8 mouse cellular contexts compared by ENCODE assay signal in genomic region chr5:121627871-121628270, GRCm38 (mm10). TPM values are rescaled to one million over a fixed set of nuclear protein-coding genes. Genes with fewer than 3 reads are reported as not detected.
DNase-seq lines count a peak whose midpoint lies in the region; ATAC-seq and TF ChIP-seq lines count a peak whose summit lies in the region.

No protein-coding gene starts in this region.

- no peak for TF ChIP-seq CTCF in thymus, adult 2 months (IDR thresholded peaks at IDR 0.05; ENCODE audit: borderline replicate concordance, control insufficient read depth, extremely low read depth, insufficient read depth, low read length, poor library complexity)

- TF ChIP-seq POLR2A in thymus, adult 2 months (IDR thresholded peaks at IDR 0.05; ENCODE audit: control insufficient read depth, extremely low read depth, insufficient read depth, low read length, poor library complexity) = no peak

- ATAC-seq in hindbrain, embryonic 11.5 days (ENCODE audit: low FRiP score) = no peak
- ATAC-seq in hindbrain, embryonic 12.5 days (ENCODE audit: low FRiP score) = no peak
- no peak for ATAC-seq in neural tube, embryonic 11.5 days (ENCODE audit: insufficient read depth, low FRiP score, low TSS enrichment)

- DNase-seq in hindbrain, embryonic 11.5 days (ENCODE audit: low spot score) = peak; percentile 79
- peak; percentile 43 for DNase-seq in WW6 (ENCODE audit: low read depth, low spot score)
- peak; percentile 58 to 73 for DNase-seq in cerebellum, postnatal 4 days (ENCODE audit: low spot score in 2 of 2)
- DNase-seq in heart, postnatal 14 days = peak; percentile 77 to 86
- peak; percentile 51 to 66 for DNase-seq in left cerebral cortex, postnatal 25 days (ENCODE audit: low spot score in 2 of 2)
- peak; percentile 74 for DNase-seq in neural tube, embryonic 11.5 days (ENCODE audit: low spot score)
- DNase-seq in thymus, adult 2 months = peak; percentile 79

- no peaks in the 10 kb centered on the region for H3K27me3 ChIP-seq in hindbrain, embryonic 11.5 days (ENCODE audit: control insufficient read depth, insufficient read depth, low read length)
- no peaks in the 10 kb centered on the region for H3K27me3 ChIP-seq in hindbrain, embryonic 12.5 days
- H3K27me3 ChIP-seq in neural tube, embryonic 11.5 days (ENCODE audit: control insufficient read depth, insufficient read depth, low read length) = no peaks in the 10 kb centered on the region
- no peaks in the 10 kb centered on the region for H3K27me3 ChIP-seq in thymus, adult 2 months (ENCODE audit: control insufficient read depth, insufficient read depth, low read length)

- no peak overlapping the region for H3K4me2 ChIP-seq in hindbrain, embryonic 11.5 days (replicated peaks; ENCODE audit: low read depth, low read length)
- no peak overlapping the region for H3K4me2 ChIP-seq in hindbrain, embryonic 12.5 days (replicated peaks)
- H3K4me2 ChIP-seq in neural tube, embryonic 11.5 days (ENCODE audit: low read depth) = no peak overlapping the region

- no peak overlapping the region for H3K9ac ChIP-seq in hindbrain, embryonic 11.5 days (ENCODE audit: low read depth, low read length)
- H3K9ac ChIP-seq in hindbrain, embryonic 12.5 days = no peak overlapping the region
- H3K9ac ChIP-seq in neural tube, embryonic 11.5 days (ENCODE audit: low read length) = no peak overlapping the region

- no peaks in the 10 kb centered on the region for H3K36me3 ChIP-seq in hindbrain, embryonic 11.5 days (ENCODE audit: control insufficient read depth, insufficient read depth, low read length)
- no peaks in the 10 kb centered on the region for H3K36me3 ChIP-seq in hindbrain, embryonic 12.5 days
- H3K36me3 ChIP-seq in neural tube, embryonic 11.5 days (ENCODE audit: control insufficient read depth, insufficient read depth, low read length) = no peaks in the 10 kb centered on the region
- no peaks in the 10 kb centered on the region for H3K36me3 ChIP-seq in thymus, adult 2 months (ENCODE audit: control insufficient read depth, insufficient read depth, low read length)

- intact Hi-C loops in heart, postnatal 14 days (cut with DNase I) = no loop called here
- intact Hi-C loops in left cerebral cortex, postnatal 25 days (cut with DNase I) = no loop called here

- no peaks in the 10 kb centered on the region for H3K9me3 ChIP-seq in hindbrain, embryonic 11.5 days (ENCODE audit: control insufficient read depth, low read length)
- H3K9me3 ChIP-seq in hindbrain, embryonic 12.5 days (replicated peaks) = no peaks in the 10 kb centered on the region
- no peaks in the 10 kb centered on the region for H3K9me3 ChIP-seq in neural tube, embryonic 11.5 days (ENCODE audit: control insufficient read depth, low read length)

- no peaks in the 10 kb centered on the region for H3K4me1 ChIP-seq in hindbrain, embryonic 11.5 days (replicated peaks; ENCODE audit: control insufficient read depth, insufficient read depth, low read length)
- peaks cover 7% of the 10 kb centered on the region for H3K4me1 ChIP-seq in hindbrain, embryonic 12.5 days
- H3K4me1 ChIP-seq in neural tube, embryonic 11.5 days (ENCODE audit: control insufficient read depth, insufficient read depth, low read length) = no peaks in the 10 kb centered on the region
- no peaks in the 10 kb centered on the region for H3K4me1 ChIP-seq in thymus, adult 2 months (replicated peaks; ENCODE audit: control insufficient read depth, insufficient read depth, low read length)

- 0% methylated on average over 1 of the region's 1 CpGs for WGBS in hindbrain, embryonic 11.5 days
- 5% methylated on average over 1 of the region's 1 CpGs for WGBS in hindbrain, embryonic 12.5 days
- WGBS in neural tube, embryonic 11.5 days = 0% methylated on average over 1 of the region's 1 CpGs
- 0% methylated on average over 1 of the region's 1 CpGs for WGBS in thymus, adult 2 months

- no peak overlapping the region for H3K27ac ChIP-seq in hindbrain, embryonic 11.5 days (ENCODE audit: low read depth, low read length)
- H3K27ac ChIP-seq in hindbrain, embryonic 12.5 days = no peak overlapping the region
- no peak overlapping the region for H3K27ac ChIP-seq in neural tube, embryonic 11.5 days (ENCODE audit: low read depth, low read length)
- H3K27ac ChIP-seq in thymus, adult 2 months (ENCODE audit: control insufficient read depth, insufficient read depth, low read length) = no peak overlapping the region

- H3K4me3 ChIP-seq in hindbrain, embryonic 11.5 days (ENCODE audit: low read depth, low read length) = no peak overlapping the region
- H3K4me3 ChIP-seq in hindbrain, embryonic 12.5 days = no peak overlapping the region
- H3K4me3 ChIP-seq in neural tube, embryonic 11.5 days (ENCODE audit: low read depth, low read length) = no peak overlapping the region
- no peak overlapping the region for H3K4me3 ChIP-seq in thymus, adult 2 months (ENCODE audit: control insufficient read depth, insufficient read depth, low read length)

RNA-seq across cellular contexts. Expression of gene Acad12, which starts 9.1 kb away (rescaled TPM):
- polyA plus RNA-seq in hindbrain, embryonic 11.5 days (2014; fragmentation: Nextera tagmentation; extraction: Ambion mirVana) = 1.8 and 2.8 TPM in 2 replicates
- 2.2 and 2.5 TPM in 2 replicates for polyA plus RNA-seq in hindbrain, embryonic 12.5 days (2016; fragmentation: Nextera tagmentation; extraction: Ambion mirVana)
- 10 to 100 TPM; 39.8 to 41.0 TPM for total RNA-seq in heart, postnatal 14 days (2021)
- total RNA-seq in left cerebral cortex, postnatal 25 days (2021) = 1 to 10 TPM; 4.9 to 7.9 TPM
- 1.3 and 1.7 TPM in 2 replicates for polyA plus RNA-seq in neural tube, embryonic 11.5 days (2014; fragmentation: Nextera tagmentation; extraction: Ambion mirVana)
- 3.9 and 8.8 TPM in 2 replicates for polyA plus RNA-seq in thymus, adult 2 months (2012; rRNA removed)

RNA-seq across cellular contexts. Expression of gene Acad10, which starts 32.4 kb away (rescaled TPM):
- 2.1 and 2.5 TPM in 2 replicates for polyA plus RNA-seq in hindbrain, embryonic 11.5 days (2014; fragmentation: Nextera tagmentation; extraction: Ambion mirVana)
- polyA plus RNA-seq in hindbrain, embryonic 12.5 days (2016; fragmentation: Nextera tagmentation; extraction: Ambion mirVana) = 1.9 TPM in 2 replicates
- 10 to 100 TPM; 14.0 to 15.4 TPM for total RNA-seq in heart, postnatal 14 days (2021)
- 1 to 10 TPM; 3.0 to 4.1 TPM for total RNA-seq in left cerebral cortex, postnatal 25 days (2021)
- polyA plus RNA-seq in neural tube, embryonic 11.5 days (2014; fragmentation: Nextera tagmentation; extraction: Ambion mirVana) = 2.5 and 2.8 TPM in 2 replicates
- polyA plus RNA-seq in thymus, adult 2 months (2012; rRNA removed) = 7.2 and 8.2 TPM in 2 replicates

RNA-seq across cellular contexts. Expression of gene Brap, which starts 32.5 kb away (rescaled TPM):
- 36.8 and 38.8 TPM in 2 replicates for polyA plus RNA-seq in hindbrain, embryonic 11.5 days (2014; fragmentation: Nextera tagmentation; extraction: Ambion mirVana)
- polyA plus RNA-seq in hindbrain, embryonic 12.5 days (2016; fragmentation: Nextera tagmentation; extraction: Ambion mirVana) = 51.5 and 52.8 TPM in 2 replicates
- 10 to 100 TPM; 26.7 to 27.6 TPM for total RNA-seq in heart, postnatal 14 days (2021)
- total RNA-seq in left cerebral cortex, postnatal 25 days (2021) = 10 to 100 TPM; 65.3 to 65.5 TPM
- polyA plus RNA-seq in neural tube, embryonic 11.5 days (2014; fragmentation: Nextera tagmentation; extraction: Ambion mirVana) = 47.9 and 51.3 TPM in 2 replicates
- polyA plus RNA-seq in thymus, adult 2 months (2012; rRNA removed) = 38.7 and 46.9 TPM in 2 replicates

RNA-seq across cellular contexts. Expression of gene Aldh2, which starts 34.2 kb away (rescaled TPM):
- 36.0 and 63.3 TPM in 2 replicates for polyA plus RNA-seq in hindbrain, embryonic 11.5 days (2014; fragmentation: Nextera tagmentation; extraction: Ambion mirVana)
- polyA plus RNA-seq in hindbrain, embryonic 12.5 days (2016; fragmentation: Nextera tagmentation; extraction: Ambion mirVana) = 133 and 138 TPM in 2 replicates
- total RNA-seq in heart, postnatal 14 days (2021) = 100 to 1,000 TPM; 133 to 162 TPM
- total RNA-seq in left cerebral cortex, postnatal 25 days (2021) = 100 to 1,000 TPM in 1 of 2 experiments, 10 to 100 TPM in 1; 99.7 to 104 TPM
- 53.4 and 71.2 TPM in 2 replicates for polyA plus RNA-seq in neural tube, embryonic 11.5 days (2014; fragmentation: Nextera tagmentation; extraction: Ambion mirVana)
- polyA plus RNA-seq in thymus, adult 2 months (2012; rRNA removed) = 203 and 217 TPM in 2 replicates
